Mouse (Mus musculus) C2C12 (cell line): ENCODE data around the gene Gm49322. TPM values are rescaled to one million over a fixed set of nuclear protein-coding genes. Genes with fewer than 3 reads are reported as not detected.

Source experiments
- H3K27me3 ChIP-seq: one replicate; pipeline ENCODE4 v1.6.1; 2011; ENCODE audit not compliant: control insufficient read depth, insufficient read depth, insufficient read length
- H3K36me3 ChIP-seq: one replicate; pipeline ENCODE4 v1.6.1; 2011; ENCODE audit not compliant: control insufficient read depth, insufficient read depth
- H3K4me3 ChIP-seq: one replicate; pipeline ENCODE4 v1.5.1; 2011; ENCODE audit warnings: mild to moderate bottlenecking, control low read depth; ENCODE audit not compliant: poor library complexity, insufficient read depth, severe bottlenecking
- H3K79me2 ChIP-seq: one replicate; pipeline ENCODE4 v1.6.1; 2011; ENCODE audit not compliant: control insufficient read depth, insufficient read depth
- H3K79me3 ChIP-seq: one replicate; pipeline ENCODE4 v1.6.1; 2011; ENCODE audit warnings: low read depth, control low read depth
- H3ac ChIP-seq: one replicate; pipeline ENCODE3; 2011; ENCODE audit warnings: low read depth; ENCODE audit not compliant: control insufficient read depth, insufficient read length
- CEBPB ChIP-seq: IDR thresholded peaks from one replicate; pipeline ENCODE4 v1.6.1; 2011; ENCODE audit warnings: low read depth, mild to moderate bottlenecking, control low read depth, moderate library complexity
- CTCF ChIP-seq: IDR thresholded peaks from one replicate; pipeline ENCODE4 v1.5.1; 2011; ENCODE audit not compliant: control insufficient read depth, insufficient read depth, insufficient read length
- FOSL1 ChIP-seq: IDR thresholded peaks from one replicate; pipeline ENCODE4 v1.8.0; 2011; ENCODE audit warnings: mild to moderate bottlenecking, low read length; ENCODE audit not compliant: poor library complexity, insufficient read depth, severe bottlenecking
- MAX ChIP-seq: IDR thresholded peaks from one replicate; pipeline ENCODE4 v1.6.1; 2011; ENCODE audit warnings: mild to moderate bottlenecking, control low read depth
- MYOD1 ChIP-seq: IDR thresholded peaks from one replicate; pipeline ENCODE4 v1.6.1; 2011; ENCODE audit warnings: low read depth; ENCODE audit not compliant: control insufficient read depth, insufficient read length
- MYOG ChIP-seq: IDR thresholded peaks from one replicate; pipeline ENCODE4 v1.6.1; 2011; ENCODE audit not compliant: control insufficient read depth, insufficient read length; ENCODE audit errors: extremely low read depth
- USF1 ChIP-seq: IDR thresholded peaks from one replicate; pipeline ENCODE4 v1.6.1; 2011; ENCODE audit warnings: low read depth, mild to moderate bottlenecking, control low read depth, moderate library complexity
- polyA plus RNA-seq: library from polyadenylated mRNA; unstranded; fragments of >200 nt; fragmentation: generic; extraction: Trizol; gene quantifications from one replicate; pipeline ENCODE4 v1.2.1, GENCODE M21; 2012; ENCODE audit warnings: missing spikeins

Gene Gm49322
- polyA plus RNA-seq, 1 experiment, result 1.0 TPM

- H3K27me3 ChIP-seq, result no peaks in the 10 kb centered on the region
- H3K79me2 ChIP-seq, result peaks cover 33% of the 10 kb centered on the region
- no peak for TF ChIP-seq FOSL1
- TF ChIP-seq CEBPB, result no peak
- TF ChIP-seq MYOD1, result no peak
- no peak for TF ChIP-seq MYOG
- TF ChIP-seq CTCF, result no peak
- TF ChIP-seq MAX, result no peak
- H3K36me3 ChIP-seq, result peaks cover 6% of the 10 kb centered on the region
- peaks cover 3% of the 10 kb centered on the region for H3K79me3 ChIP-seq
- H3K4me3 ChIP-seq, result no peak overlapping the region
- H3ac ChIP-seq, result no peak overlapping the region
Measured at GRCm38 (mm10) chr10:80650392-80650791, 44.6 kb downstream of the Gm49322 start.

GRCm38 (mm10) chr10:80653156-80653720 lies 47.4 kb downstream of the Gm49322 start:
- Histone ChIP-seq H3ac (no peak overlapping the region), H3K36me3 (no peaks in the 10 kb centered on the region), H3K4me3 (no peak overlapping the region), H3K79me3 (peaks cover 7% of the 10 kb centered on the region), H3K79me2 (peaks cover 40% of the 10 kb centered on the region), H3K27me3 (no peaks in the 10 kb centered on the region)
- no peak for TF ChIP-seq USF1
- peak; percentile 33 for TF ChIP-seq MAX

GRCm38 (mm10) chr10:80654866-80655265 lies 49.0 kb downstream of the Gm49322 start:
- Histone ChIP-seq H3K4me3 (no peak overlapping the region), H3K79me3 (peaks cover 7% of the 10 kb centered on the region), H3K36me3 (no peaks in the 10 kb centered on the region), H3K27me3 (no peaks in the 10 kb centered on the region), H3ac (no peak overlapping the region), H3K79me2 (peaks cover 40% of the 10 kb centered on the region)
- TF ChIP-seq CEBPB, result no peak
- TF ChIP-seq MAX, result no peak
- no peak for TF ChIP-seq USF1
- TF ChIP-seq FOSL1, result no peak
- TF ChIP-seq CTCF, result no peak
- TF ChIP-seq MYOD1, result no peak
- no peak for TF ChIP-seq MYOG

GRCm38 (mm10) chr10:80655406-80656129 lies 49.7 kb downstream of the Gm49322 start:
- Histone ChIP-seq H3ac (peak overlapping the region; percentile 100), H3K4me3 (peak overlapping the region; percentile 89), H3K79me3 (peaks cover 7% of the 10 kb centered on the region), H3K27me3 (no peaks in the 10 kb centered on the region), H3K36me3 (no peaks in the 10 kb centered on the region), H3K79me2 (peaks cover 40% of the 10 kb centered on the region)
- no peak for TF ChIP-seq MAX
- no peak for TF ChIP-seq CEBPB
- no peak for TF ChIP-seq CTCF
- no peak for TF ChIP-seq FOSL1
- TF ChIP-seq MYOD1, result no peak
- no peak for TF ChIP-seq USF1
- TF ChIP-seq MYOG, result no peak

GRCm38 (mm10) chr10:80656130-80656862 lies 50.5 kb downstream of the Gm49322 start:
- Histone ChIP-seq H3K79me2 (peaks cover 40% of the 10 kb centered on the region), H3K79me3 (peaks cover 7% of the 10 kb centered on the region), H3K27me3 (no peaks in the 10 kb centered on the region), H3K4me3 (peak overlapping the region; percentile 89), H3K36me3 (no peaks in the 10 kb centered on the region), H3ac (peak overlapping the region; percentile 100)
- TF ChIP-seq FOSL1 (no peak), MAX (peak; percentile 35), MYOG (no peak)
